In the genomic region with DNA sequence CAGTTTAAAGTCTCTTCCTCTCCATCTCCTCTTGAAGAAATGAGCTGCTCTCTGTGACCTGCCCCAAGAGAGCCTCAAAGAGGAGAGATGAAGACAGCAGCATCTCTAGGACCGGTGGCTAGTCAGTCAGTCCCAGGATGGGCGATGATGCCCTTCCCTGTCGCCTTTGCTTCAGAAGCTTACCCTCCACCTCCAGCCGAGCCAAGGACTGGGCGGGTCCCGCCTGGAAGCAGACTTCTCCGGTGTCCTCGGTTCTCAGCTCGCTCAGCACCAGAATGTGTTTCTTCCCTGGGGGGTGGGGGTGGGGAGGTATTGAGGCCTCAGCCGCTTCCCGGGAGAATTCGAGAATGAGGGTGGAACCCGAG, we compare ENCODE assay signal across 7 mouse cellular contexts. TPM values are rescaled to one million over a fixed set of nuclear protein-coding genes. Genes with fewer than 3 reads are reported as not detected.
DNase-seq lines count a peak whose midpoint lies in the region; ATAC-seq and TF ChIP-seq lines count a peak whose summit lies in the region.

No protein-coding gene starts in this region.

- no peak for TF ChIP-seq CTCF in liver, adult 2 months (IDR thresholded peaks at IDR 0.05; ENCODE audit: low read depth, low read length)

- no peak for TF ChIP-seq POLR2A in liver, adult 2 months (IDR thresholded peaks at IDR 0.05; ENCODE audit: extremely low read depth, insufficient read depth, low read length)

- H3K9me3 ChIP-seq in embryonic facial prominence, embryonic 13.5 days: no peaks in the 10 kb centered on the region
- H3K9me3 ChIP-seq in intestine, embryonic 14.5 days (ENCODE audit: control insufficient read depth, low read length): no peaks in the 10 kb centered on the region
- H3K9me3 ChIP-seq in neural tube, embryonic 13.5 days: no peaks in the 10 kb centered on the region

- WGBS in liver, adult 2 months: 7% methylated on average over 13 of the region's 13 CpGs
- under 1% methylated on average over 13 of the region's 13 CpGs for WGBS in embryonic facial prominence, embryonic 13.5 days
- WGBS in intestine, embryonic 14.5 days: 2% methylated on average over 13 of the region's 13 CpGs
- WGBS in neural tube, embryonic 13.5 days: under 1% methylated on average over 13 of the region's 13 CpGs

- H3K9ac ChIP-seq in liver, adult 2 months (ENCODE audit: low read depth, low read length): no peak overlapping the region
- peak overlapping the region; percentile 65 for H3K9ac ChIP-seq in embryonic facial prominence, embryonic 13.5 days
- H3K9ac ChIP-seq in intestine, embryonic 14.5 days (ENCODE audit: low read length): peak overlapping the region; percentile 36
- peak overlapping the region; percentile 62; the same call in 1 of the 2 replicates for H3K9ac ChIP-seq in neural tube, embryonic 13.5 days

- peak overlapping the region; percentile 82 for H3K4me2 ChIP-seq in embryonic facial prominence, embryonic 13.5 days
- peak overlapping the region; percentile 77 for H3K4me2 ChIP-seq in intestine, embryonic 14.5 days (ENCODE audit: low read length)
- peak overlapping the region; percentile 82 for H3K4me2 ChIP-seq in neural tube, embryonic 13.5 days

- no peaks in the 10 kb centered on the region for H3K79me2 ChIP-seq in liver, adult 2 months (ENCODE audit: control insufficient read depth, insufficient read depth, low read length)

- no peak for DNase-seq in liver, adult 2 months (ENCODE audit: extremely low read depth, low read depth, low spot score)
- DNase-seq in liver: no peak
- DNase-seq in intestine, embryonic 14.5 days (ENCODE audit: low spot score): no peak
- DNase-seq in yolk sac, embryonic 10.5 days (ENCODE audit: low spot score): no peak
- no peak for DNase-seq in right cerebral cortex, postnatal 10 days (ENCODE audit: low spot score in 2 of 2)

- peaks cover 11% of the 10 kb centered on the region for H3K27me3 ChIP-seq in liver, adult 2 months (ENCODE audit: control insufficient read depth, insufficient read depth, low read length)
- H3K27me3 ChIP-seq in embryonic facial prominence, embryonic 13.5 days: peaks cover 76% of the 10 kb centered on the region
- peaks cover 41% of the 10 kb centered on the region for H3K27me3 ChIP-seq in intestine, embryonic 14.5 days (replicated peaks; ENCODE audit: control insufficient read depth, insufficient read depth, low read length)
- peaks cover 91% of the 10 kb centered on the region for H3K27me3 ChIP-seq in neural tube, embryonic 13.5 days

- H3K4me1 ChIP-seq in liver, adult 2 months (ENCODE audit: control insufficient read depth, insufficient read depth, low read length): no peaks in the 10 kb centered on the region
- peaks cover 21% of the 10 kb centered on the region for H3K4me1 ChIP-seq in embryonic facial prominence, embryonic 13.5 days
- peaks cover 14% of the 10 kb centered on the region; the same call in 1 of the 2 replicates for H3K4me1 ChIP-seq in intestine, embryonic 14.5 days (replicated peaks; ENCODE audit: control insufficient read depth, insufficient read depth, low read length)
- H3K4me1 ChIP-seq in neural tube, embryonic 13.5 days (replicated peaks): peaks cover 30% of the 10 kb centered on the region

- ATAC-seq in embryonic facial prominence, embryonic 13.5 days (ENCODE audit: insufficient number of reproducible peaks, insufficient read depth, low FRiP score, low TSS enrichment, low read depth): no peak
- peak; percentile 11; the same call in 1 of the 2 replicates for ATAC-seq in intestine, embryonic 14.5 days (replicated peaks; ENCODE audit: low FRiP score, low TSS enrichment, low read depth)
- no peak; the same call in 1 of the 2 replicates for ATAC-seq in neural tube, embryonic 13.5 days (ENCODE audit: low read depth)

- H3K27ac ChIP-seq in liver, adult 2 months (replicated peaks; ENCODE audit: insufficient read depth, low read depth, low read length): no peak overlapping the region
- no peak overlapping the region for H3K27ac ChIP-seq in embryonic facial prominence, embryonic 13.5 days
- H3K27ac ChIP-seq in intestine, embryonic 14.5 days (ENCODE audit: low read depth): no peak overlapping the region
- no peak overlapping the region for H3K27ac ChIP-seq in neural tube, embryonic 13.5 days (replicated peaks)

- H3K36me3 ChIP-seq in liver, adult 2 months (ENCODE audit: control insufficient read depth, insufficient read depth, low read length): no peaks in the 10 kb centered on the region
- H3K36me3 ChIP-seq in embryonic facial prominence, embryonic 13.5 days: peaks cover 34% of the 10 kb centered on the region
- H3K36me3 ChIP-seq in intestine, embryonic 14.5 days (ENCODE audit: control insufficient read depth, insufficient read depth, low read length): peaks cover 33% of the 10 kb centered on the region
- peaks cover 57% of the 10 kb centered on the region for H3K36me3 ChIP-seq in neural tube, embryonic 13.5 days

- H3K4me3 ChIP-seq in liver, adult 2 months (ENCODE audit: insufficient read depth, low read depth, low read length): peak overlapping the region; percentile 47; the same call in 1 of the 2 replicates
- peak overlapping the region; percentile 56 for H3K4me3 ChIP-seq in embryonic facial prominence, embryonic 13.5 days
- H3K4me3 ChIP-seq in intestine, embryonic 14.5 days (ENCODE audit: low read depth, low read length): peak overlapping the region; percentile 50
- peak overlapping the region; percentile 45 for H3K4me3 ChIP-seq in neural tube, embryonic 13.5 days

RNA-seq across cellular contexts. Expression of a gene that starts 7.7 kb away (rescaled TPM):
- total RNA-seq in liver, adult 2 months (2014; rRNA removed): 0.55 TPM in 1 of 2 replicates, not detected in the other
- polyA plus RNA-seq in liver, adult 2 months (2012; rRNA removed): 0.06 and 0.15 TPM in 2 replicates
- polyA plus RNA-seq in embryonic facial prominence, embryonic 13.5 days (2015; fragmentation: Nextera tagmentation; extraction: Ambion mirVana): 1.1 and 1.5 TPM in 2 replicates
- polyA plus RNA-seq in intestine, embryonic 14.5 days (2014; fragmentation: Nextera tagmentation; extraction: Ambion mirVana): 1.9 and 2.6 TPM in 2 replicates
- polyA plus RNA-seq in neural tube, embryonic 13.5 days (2015; fragmentation: Nextera tagmentation; extraction: Ambion mirVana): 37.2 and 40.9 TPM in 2 replicates

RNA-seq across cellular contexts. Expression of a gene that starts 7.9 kb away (rescaled TPM):
- 1.4 and 1.9 TPM in 2 replicates for total RNA-seq in liver, adult 2 months (2014; rRNA removed)
- polyA plus RNA-seq in liver, adult 2 months (2012; rRNA removed): 2.9 and 3.4 TPM in 2 replicates
- 30.6 and 31.5 TPM in 2 replicates for polyA plus RNA-seq in embryonic facial prominence, embryonic 13.5 days (2015; fragmentation: Nextera tagmentation; extraction: Ambion mirVana)
- polyA plus RNA-seq in intestine, embryonic 14.5 days (2014; fragmentation: Nextera tagmentation; extraction: Ambion mirVana): 36.7 and 42.8 TPM in 2 replicates
- polyA plus RNA-seq in neural tube, embryonic 13.5 days (2015; fragmentation: Nextera tagmentation; extraction: Ambion mirVana): 39.1 and 41.0 TPM in 2 replicates

RNA-seq across cellular contexts. Expression of a gene that starts 19.2 kb away (rescaled TPM):
- 0.65 and 1.5 TPM in 2 replicates for total RNA-seq in liver, adult 2 months (2014; rRNA removed)
- 0.51 and 1.3 TPM in 2 replicates for polyA plus RNA-seq in liver, adult 2 months (2012; rRNA removed)
- polyA plus RNA-seq in embryonic facial prominence, embryonic 13.5 days (2015; fragmentation: Nextera tagmentation; extraction: Ambion mirVana): 62.3 and 67.1 TPM in 2 replicates
- 80.9 and 88.4 TPM in 2 replicates for polyA plus RNA-seq in intestine, embryonic 14.5 days (2014; fragmentation: Nextera tagmentation; extraction: Ambion mirVana)
- polyA plus RNA-seq in neural tube, embryonic 13.5 days (2015; fragmentation: Nextera tagmentation; extraction: Ambion mirVana): 28.1 and 30.1 TPM in 2 replicates

RNA-seq across cellular contexts. Expression of a gene that starts 19.9 kb away (rescaled TPM):
- not detected in 2 replicates for total RNA-seq in liver, adult 2 months (2014; rRNA removed)
- polyA plus RNA-seq in liver, adult 2 months (2012; rRNA removed): 0.44 and 0.53 TPM in 2 replicates
- 12.3 and 13.2 TPM in 2 replicates for polyA plus RNA-seq in embryonic facial prominence, embryonic 13.5 days (2015; fragmentation: Nextera tagmentation; extraction: Ambion mirVana)
- 3.5 and 3.9 TPM in 2 replicates for polyA plus RNA-seq in intestine, embryonic 14.5 days (2014; fragmentation: Nextera tagmentation; extraction: Ambion mirVana)
- polyA plus RNA-seq in neural tube, embryonic 13.5 days (2015; fragmentation: Nextera tagmentation; extraction: Ambion mirVana): 13.3 and 13.7 TPM in 2 replicates

RNA-seq across cellular contexts. Expression of a gene that starts 34.3 kb away (rescaled TPM):
- 3.2 and 3.3 TPM in 2 replicates for total RNA-seq in liver, adult 2 months (2014; rRNA removed)
- 5.4 and 7.8 TPM in 2 replicates for polyA plus RNA-seq in liver, adult 2 months (2012; rRNA removed)
- 22.0 and 22.5 TPM in 2 replicates for polyA plus RNA-seq in embryonic facial prominence, embryonic 13.5 days (2015; fragmentation: Nextera tagmentation; extraction: Ambion mirVana)
- 16.3 and 18.7 TPM in 2 replicates for polyA plus RNA-seq in intestine, embryonic 14.5 days (2014; fragmentation: Nextera tagmentation; extraction: Ambion mirVana)
- 19.7 and 20.1 TPM in 2 replicates for polyA plus RNA-seq in neural tube, embryonic 13.5 days (2015; fragmentation: Nextera tagmentation; extraction: Ambion mirVana)

Comparison
In these comparisons a context has a peak if more than half of its experiments do, and no peak if none do; other contexts are left out.
1. RNA of a gene that starts 7.7 kb away (polyA plus RNA-seq): 37.2 to 40.9 TPM in neural tube, embryonic 13.5 days; 1.9 to 2.6 TPM in intestine, embryonic 14.5 days, 1.1 to 1.5 TPM in embryonic facial prominence, embryonic 13.5 days and 0.06 to 0.15 TPM in liver, adult 2 months; every median in the first group is over 10 times any median in the second.
2. RNA of a gene that starts 19.2 kb away (polyA plus RNA-seq): 80.9 to 88.4 TPM in intestine, embryonic 14.5 days, 62.3 to 67.1 TPM in embryonic facial prominence, embryonic 13.5 days and 28.1 to 30.1 TPM in neural tube, embryonic 13.5 days; 0.51 to 1.3 TPM in liver, adult 2 months; every median in the first group is over 10 times any median in the second.
3. Peak in every context shown above with its lines, with median percentiles within 50 percentile points of each other: H3K4me3 ChIP-seq and H3K4me2 ChIP-seq.